8 mouse cellular contexts compared by ENCODE assay signal in the genomic region with DNA sequence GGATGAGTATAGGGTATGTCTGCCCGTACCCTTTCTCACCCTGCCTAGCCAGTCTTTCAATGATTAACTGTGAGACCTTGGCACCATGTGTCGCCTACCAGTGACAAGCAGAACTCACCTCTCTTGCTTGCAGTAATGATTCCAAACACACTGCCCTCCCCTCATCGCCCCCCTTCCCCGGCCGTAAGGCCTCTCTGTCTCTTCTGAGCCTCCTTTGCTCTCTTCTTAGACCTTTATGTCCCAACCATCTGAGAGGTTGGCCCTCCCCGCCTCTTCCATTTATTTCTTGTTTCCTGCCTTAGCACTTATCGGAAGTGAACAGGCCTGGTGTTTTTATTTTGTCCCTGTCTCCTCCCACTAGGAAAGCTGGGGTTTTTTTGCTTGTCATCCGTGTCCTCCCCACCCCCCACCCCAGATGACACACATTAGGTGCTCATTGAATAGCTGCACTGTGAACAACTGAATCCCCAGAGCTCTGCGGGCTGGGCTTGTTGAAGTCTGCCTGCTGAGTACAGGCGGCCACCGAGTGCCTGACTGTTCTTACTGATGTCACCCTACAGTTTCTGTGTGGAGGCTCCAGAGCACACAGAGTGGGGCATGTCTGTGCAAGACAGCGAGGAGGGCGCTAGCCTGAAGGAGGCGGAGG.
DNase-seq lines count a peak whose midpoint lies in the region; TF ChIP-seq lines count a peak whose summit lies in the region.

No protein-coding gene starts in this region.

- intact Hi-C loops in heart, postnatal 14 days (cut with DNase I): no loop called here

- no peak; the same call in 1 of the 2 replicates for TF ChIP-seq POLR2A in embryonic fibroblast, embryonic 13.5 days (IDR thresholded peaks at IDR 0.05; ENCODE audit: low read depth, low read length)

- peak; percentile 93 for DNase-seq in heart, adult 11 months
- no peak for DNase-seq in heart, postnatal 14 days
- peak; percentile 87 for DNase-seq in kidney, adult 11 months
- peak; percentile 45 for DNase-seq in lung, postnatal 36 days
- DNase-seq in layer of hippocampus, adult 9-11 months: no peak
- no peak for DNase-seq in left cerebral cortex, adult 8-10 months (ENCODE audit: low spot score in 2 of 2)
- no peak for DNase-seq in adrenal gland, adult 8-10 months

- H3K4me1 ChIP-seq in embryonic fibroblast, embryonic 13.5 days (ENCODE audit: control insufficient read depth, insufficient read depth, low read length): peaks cover 30% of the 10 kb centered on the region

- no peak overlapping the region for H3K4me3 ChIP-seq in embryonic fibroblast, embryonic 13.5 days (ENCODE audit: insufficient read depth, low read length)

- TF ChIP-seq CTCF in embryonic fibroblast, embryonic 13.5 days (IDR thresholded peaks at IDR 0.05; ENCODE audit: borderline replicate concordance, insufficient read depth, low read length): no peak

- peak overlapping the region; percentile 79 for H3K27ac ChIP-seq in embryonic fibroblast, embryonic 13.5 days (ENCODE audit: insufficient read depth, low read length)

Comparison
In these comparisons a context has a peak if more than half of its experiments do, and no peak if none do; other contexts are left out.
1. DNase-seq: peak in heart, adult 11 months (single experiment), kidney, adult 11 months (single experiment) and lung, postnatal 36 days (single experiment); none in heart, postnatal 14 days (0 of 2), layer of hippocampus, adult 9-11 months (single experiment), left cerebral cortex, adult 8-10 months (0 of 2) and adrenal gland, adult 8-10 months (single experiment).